Mouse (Mus musculus) stomach, embryonic 16.5 days (tissue): ENCODE data around the gene Iqck. TPM values are rescaled to one million over a fixed set of nuclear protein-coding genes. Genes with fewer than 3 reads are reported as not detected.

Source experiments
- ATAC-seq: fragments of 200-750 bp; cut with Nextera tagmentation; 2 replicates; pipeline ENCODE4 v1.8.0; 2017; ENCODE audit warnings: moderate number of reproducible peaks, moderate TSS enrichment; ENCODE audit not compliant: insufficient read depth, low FRiP score
- H3K27ac ChIP-seq: fragments of 300-500 bp; sonication (generic); 2 replicates; pipeline ENCODE4 v1.5.1; 2014; ENCODE audit warnings: low read length
- H3K27me3 ChIP-seq: fragments of 300-500 bp; sonication (generic); 2 replicates; pipeline ENCODE4 v1.6.1; 2014; ENCODE audit warnings: low read length, control low read depth, mixed read lengths; ENCODE audit not compliant: control insufficient read depth, insufficient read depth
- H3K36me3 ChIP-seq: fragments of 300-500 bp; sonication (generic); 2 replicates; pipeline ENCODE4 v1.6.1; 2014; ENCODE audit warnings: low read length; ENCODE audit not compliant: control insufficient read depth, insufficient read depth
- H3K4me1 ChIP-seq: fragments of 300-500 bp; sonication (generic); 2 replicates; pipeline ENCODE4 v1.6.1; 2014; ENCODE audit warnings: low read length, control low read depth, mixed read lengths; ENCODE audit not compliant: control insufficient read depth, insufficient read depth
- H3K4me2 ChIP-seq: fragments of 300-500 bp; sonication (generic); 2 replicates; pipeline ENCODE4 v1.6.1; 2014; ENCODE audit warnings: low read depth, low read length, mixed read lengths
- H3K4me3 ChIP-seq: fragments of 300-500 bp; sonication (generic); replicated peaks from 2 replicates; pipeline ENCODE4 v1.5.1; 2014; ENCODE audit warnings: mild to moderate bottlenecking, low read length
- H3K9ac ChIP-seq: fragments of 300-500 bp; sonication (generic); 2 replicates; pipeline ENCODE4 v1.6.1; 2014; ENCODE audit warnings: low read length
- H3K9me3 ChIP-seq: fragments of 300-500 bp; sonication (generic); replicated peaks from 2 replicates; pipeline ENCODE4 v1.6.1; 2016; ENCODE audit warnings: low read length, control low read depth; ENCODE audit not compliant: control insufficient read depth
- WGBS: fragments of 180-500 bp; shearing (Covaris S2); extraction: QIAGEN DNeasy Blood & Tissue Kit; methylation state at CpG from one replicate; pipeline ENCODE4 v1.1.7; 2014; 5-methylcytosine and 5-hydroxymethylcytosine counted together
- polyA plus RNA-seq: library from polyadenylated mRNA; unstranded; fragments of >200 nt; fragmentation: Nextera tagmentation; extraction: Ambion mirVana; gene quantifications from 2 replicates; pipeline ENCODE4 v1.2.1, GENCODE M21; 2015

Iqck gene
- polyA plus RNA-seq, 1 experiment from 2014 or later = 2.0 TPM

- Histone ChIP-seq H3K4me2 (no peak overlapping the region), H3K4me3 (no peak overlapping the region), H3K9ac (no peak overlapping the region), H3K4me1 (no peaks in the 10 kb centered on the region), H3K36me3 (no peaks in the 10 kb centered on the region), H3K9me3 (no peaks in the 10 kb centered on the region), H3K27ac (no peak overlapping the region), H3K27me3 (no peaks in the 10 kb centered on the region)
- ATAC-seq = no peak
- 70% methylated on average over 7 of the region's 7 CpGs for WGBS
These were observed 59.1 kb downstream of the Iqck start for GRCm38 (mm10) chr7:118914561-118915165.

- no peak overlapping the region for H3K4me3 ChIP-seq
- no peaks in the 10 kb centered on the region for H3K4me1 ChIP-seq
- no peaks in the 10 kb centered on the region for H3K36me3 ChIP-seq
- H3K4me2 ChIP-seq = no peak overlapping the region
- no peak overlapping the region for H3K27ac ChIP-seq
- H3K9me3 ChIP-seq = no peaks in the 10 kb centered on the region
- no peak overlapping the region for H3K9ac ChIP-seq
- no peak for ATAC-seq
- no peaks in the 10 kb centered on the region for H3K27me3 ChIP-seq
- WGBS = 46% methylated on average over 10 of the region's 10 CpGs
These were observed 63.9 kb downstream of the Iqck start for GRCm38 (mm10) chr7:118919261-118920006.

- Histone ChIP-seq H3K4me3 (no peak overlapping the region), H3K9me3 (no peaks in the 10 kb centered on the region), H3K27ac (no peak overlapping the region), H3K4me2 (no peak overlapping the region), H3K9ac (no peak overlapping the region), H3K27me3 (no peaks in the 10 kb centered on the region), H3K36me3 (no peaks in the 10 kb centered on the region), H3K4me1 (no peaks in the 10 kb centered on the region)
- WGBS = 57% methylated on average over 4 of the region's 4 CpGs
- ATAC-seq = peak; percentile 33; the same call in 1 of the 2 replicates
These were observed 67.1 kb downstream of the Iqck start for GRCm38 (mm10) chr7:118922441-118923202.

- peaks cover 9% of the 10 kb centered on the region; the same call in 1 of the 2 replicates for H3K4me1 ChIP-seq
- no peak overlapping the region for H3K4me2 ChIP-seq
- no peak for ATAC-seq
- no peaks in the 10 kb centered on the region for H3K27me3 ChIP-seq
- no peak overlapping the region for H3K4me3 ChIP-seq
- no peaks in the 10 kb centered on the region for H3K36me3 ChIP-seq
- H3K27ac ChIP-seq = no peak overlapping the region
- no peak overlapping the region for H3K9ac ChIP-seq
- no peaks in the 10 kb centered on the region for H3K9me3 ChIP-seq
- 70% methylated on average over 3 of the region's 3 CpGs for WGBS
These were observed 70.0 kb downstream of the Iqck start for GRCm38 (mm10) chr7:118925547-118925946.

- no peaks in the 10 kb centered on the region for H3K36me3 ChIP-seq
- WGBS = 86% methylated on average over 6 of the region's 6 CpGs
- no peak overlapping the region for H3K4me2 ChIP-seq
- H3K4me1 ChIP-seq = peaks cover 9% of the 10 kb centered on the region; the same call in 1 of the 2 replicates
- no peaks in the 10 kb centered on the region for H3K9me3 ChIP-seq
- no peak overlapping the region for H3K9ac ChIP-seq
- no peak overlapping the region for H3K27ac ChIP-seq
- no peak overlapping the region for H3K4me3 ChIP-seq
- ATAC-seq = no peak
- H3K27me3 ChIP-seq = no peaks in the 10 kb centered on the region
These were observed 71.1 kb downstream of the Iqck start for GRCm38 (mm10) chr7:118926516-118927260.

GRCm38 (mm10) chr7:118927279-118927678 lies 71.7 kb downstream of the Iqck start:
- Histone ChIP-seq H3K4me1 (peaks cover 9% of the 10 kb centered on the region; the same call in 1 of the 2 replicates), H3K27ac (no peak overlapping the region), H3K9ac (no peak overlapping the region), H3K36me3 (no peaks in the 10 kb centered on the region), H3K27me3 (no peaks in the 10 kb centered on the region), H3K9me3 (no peaks in the 10 kb centered on the region), H3K4me2 (no peak overlapping the region), H3K4me3 (no peak overlapping the region)
- no peak for ATAC-seq
- WGBS = 86% methylated on average over 2 of the region's 2 CpGs

GRCm38 (mm10) chr7:118928316-118928715 lies 72.8 kb downstream of the Iqck start:
- no peak overlapping the region for H3K27ac ChIP-seq
- no peak for ATAC-seq
- no peaks in the 10 kb centered on the region for H3K36me3 ChIP-seq
- no peaks in the 10 kb centered on the region for H3K9me3 ChIP-seq
- no peak overlapping the region for H3K9ac ChIP-seq
- H3K4me2 ChIP-seq = no peak overlapping the region
- peaks cover 9% of the 10 kb centered on the region; the same call in 1 of the 2 replicates for H3K4me1 ChIP-seq
- WGBS = 87% methylated on average over 3 of the region's 3 CpGs
- H3K27me3 ChIP-seq = no peaks in the 10 kb centered on the region
- no peak overlapping the region for H3K4me3 ChIP-seq

- Histone ChIP-seq H3K27me3 (no peaks in the 10 kb centered on the region), H3K4me2 (no peak overlapping the region), H3K9me3 (no peaks in the 10 kb centered on the region), H3K4me3 (no peak overlapping the region), H3K9ac (no peak overlapping the region), H3K27ac (peak overlapping the region; percentile 73; the same call in 1 of the 2 replicates), H3K4me1 (peaks cover 9% of the 10 kb centered on the region; the same call in 1 of the 2 replicates), H3K36me3 (no peaks in the 10 kb centered on the region)
- ATAC-seq = no peak
- 56% methylated on average over 8 of the region's 8 CpGs for WGBS
These were observed 73.4 kb downstream of the Iqck start for GRCm38 (mm10) chr7:118928916-118929315.
